ENCODE assay signal across 14 mouse cellular contexts in genomic region chr10:25868739-25869138, GRCm38 (mm10).
"Had no signal": no experiment of that assay in that cellular context is flagged by ENCODE, and none has a peak within 500 bp of the region (broad histone marks: within the 10 kb centered on the region; RNA-seq: fewer than 3 reads in every experiment).

No protein-coding gene starts in this region.

- DNase-seq: kidney, adult 2 months; kidney, postnatal 14 days; layer of hippocampus, postnatal 36 days; lung, embryonic 14.5 days; lung, postnatal 10 days; lung, postnatal 4 days; right cerebral cortex, postnatal 4 days; spleen, adult 18-20 months; thymus, adult 18-20 months; thymus, postnatal 14 days had no signal

- ATAC-seq: liver, embryonic 12.5 days had no signal

- H3K36me3 ChIP-seq: kidney, embryonic 15.5 days; limb, embryonic 15.5 days; liver, embryonic 12.5 days; midbrain, embryonic 12.5 days had no signal

- H3K9ac ChIP-seq: kidney, embryonic 15.5 days; limb, embryonic 15.5 days; liver, embryonic 12.5 days; lung, embryonic 14.5 days; midbrain, embryonic 12.5 days had no signal

- H3K9me3 ChIP-seq: kidney, embryonic 15.5 days; limb, embryonic 15.5 days; liver, embryonic 12.5 days; midbrain, embryonic 12.5 days had no signal

- H3K27ac ChIP-seq: kidney, embryonic 15.5 days; limb, embryonic 15.5 days; liver, embryonic 12.5 days; midbrain, embryonic 12.5 days had no signal

- H3K4me1 ChIP-seq: kidney, embryonic 15.5 days; limb, embryonic 15.5 days; liver, embryonic 12.5 days; midbrain, embryonic 12.5 days had no signal

- H3K4me2 ChIP-seq: kidney, embryonic 15.5 days; limb, embryonic 15.5 days; liver, embryonic 12.5 days; lung, embryonic 14.5 days; midbrain, embryonic 12.5 days had no signal

- H3K27me3 ChIP-seq: kidney, embryonic 15.5 days; limb, embryonic 15.5 days; liver, embryonic 12.5 days; midbrain, embryonic 12.5 days had no signal

- H3K4me3 ChIP-seq: kidney, embryonic 15.5 days; limb, embryonic 15.5 days; liver, embryonic 12.5 days; midbrain, embryonic 12.5 days had no signal
